Mouse (Mus musculus): ENCODE measurements around the gene Sdf4.

DNA sequence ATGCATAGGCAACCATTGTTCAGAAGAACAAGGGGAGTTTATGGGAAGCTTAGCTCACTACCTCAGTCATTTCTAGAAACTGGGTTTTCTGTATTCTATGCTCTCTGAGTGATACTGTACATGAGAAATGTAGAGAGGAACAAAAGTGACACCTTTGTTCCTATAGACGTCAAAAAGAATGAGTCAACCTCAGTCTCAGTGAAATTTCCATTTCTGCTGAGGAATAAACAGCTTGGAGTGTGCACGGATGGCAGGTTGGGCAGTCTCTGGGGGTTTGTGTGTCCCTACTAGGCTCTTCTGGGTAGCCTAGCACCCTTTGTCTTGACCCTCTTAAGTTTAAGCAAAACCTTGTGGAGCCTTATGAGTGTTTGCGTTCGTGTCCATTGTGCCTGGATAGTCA lies 15.7 kb downstream of the Sdf4 start:
- TF ChIP-seq CTCF (IDR thresholded peaks at IDR 0.05; ENCODE audit: insufficient read depth, low read length) = no peak
- no peak for TF ChIP-seq POLR2A (IDR thresholded peaks at IDR 0.05; ENCODE audit: borderline replicate concordance, extremely low read depth, low read depth, low read length)

Measured in lung, adult 2 months (tissue).